Mouse (Mus musculus) heart, postnatal 0 days (tissue): Measurements from ENCODE around the gene Fyttd1. TPM values are rescaled to one million over a fixed set of nuclear protein-coding genes. Genes with fewer than 3 reads are reported as not detected.
A peak's percentile ranks its signal among the peaks of the same experiment; 100 is the strongest.

Source experiments
- ATAC-seq: fragments of 200-750 bp; cut with Nextera tagmentation; 2 replicates; pipeline ENCODE4 v1.8.0; 2017; ENCODE audit warnings: low read depth, moderate number of reproducible peaks, moderate library complexity; ENCODE audit not compliant: insufficient read depth
- DNase-seq: peaks from one replicate; pipeline ENCODE4 v3.0.0-alpha.2; 2016; ENCODE audit warnings: low spot score
- H3K27ac ChIP-seq: fragments of 300-500 bp; sonication (generic); 2 replicates; pipeline ENCODE4 v1.5.1; 2014; ENCODE audit warnings: low read depth, mild to moderate bottlenecking
- H3K27me3 ChIP-seq: fragments of 300-500 bp; sonication (generic); 2 replicates; pipeline ENCODE4 v1.6.1; 2014; ENCODE audit warnings: low read length, mixed read lengths; ENCODE audit not compliant: control insufficient read depth, insufficient read depth
- H3K36me3 ChIP-seq: fragments of 300-500 bp; sonication (generic); replicated peaks from 2 replicates; pipeline ENCODE4 v1.6.1; 2014; ENCODE audit warnings: low read length, mixed read lengths; ENCODE audit not compliant: control insufficient read depth, insufficient read depth
- H3K4me1 ChIP-seq: fragments of 300-500 bp; sonication (generic); 2 replicates; pipeline ENCODE4 v1.6.1; 2014; ENCODE audit warnings: antibody characterized with exemption; ENCODE audit not compliant: control insufficient read depth, insufficient read depth
- H3K4me2 ChIP-seq: fragments of 300-500 bp; sonication (generic); 2 replicates; pipeline ENCODE4 v1.6.1; 2014; ENCODE audit warnings: low read depth, mild to moderate bottlenecking, low read length, moderate library complexity
- H3K4me3 ChIP-seq: fragments of 300-500 bp; sonication (generic); 2 replicates; pipeline ENCODE4 v1.5.1; 2014; ENCODE audit warnings: low read depth, low read length
- H3K9ac ChIP-seq: fragments of 300-500 bp; sonication (generic); replicated peaks from 2 replicates; pipeline ENCODE4 v1.6.1; 2014; ENCODE audit warnings: low read depth, low read length, mixed read lengths
- H3K9me3 ChIP-seq: fragments of 300-500 bp; sonication (generic); replicated peaks from 2 replicates; pipeline ENCODE4 v1.6.1; 2016; ENCODE audit warnings: low read length; ENCODE audit not compliant: control insufficient read depth
- CTCF ChIP-seq: IDR thresholded peaks from 2 replicates; pipeline ENCODE4 v1.5.1; 2016; ENCODE audit warnings: antibody characterized with exemption, control low read depth, low read depth
- EP300 ChIP-seq: IDR thresholded peaks from 2 replicates; pipeline ENCODE4 v1.6.1; 2016; ENCODE audit warnings: antibody characterized with exemption, low read depth
- WGBS: fragments of 180-500 bp; shearing (Covaris S2); extraction: QIAGEN DNeasy Blood & Tissue Kit; methylation state at CpG from one replicate; pipeline ENCODE4 v1.1.7; 2014; 5-methylcytosine and 5-hydroxymethylcytosine counted together
- polyA plus RNA-seq: library from polyadenylated mRNA; unstranded; fragments of >200 nt; fragmentation: Nextera tagmentation; extraction: Ambion mirVana; gene quantifications from 2 replicates; pipeline ENCODE4 v1.2.1, GENCODE M21; 2015
- total RNA-seq: library from RNA; depleted of rRNA; stranded (reverse); fragments of >200 nt; gene quantifications from 2 replicates; pipeline ENCODE4 v1.2.3, GENCODE M21; 2014; ENCODE audit warnings: low replicate concordance; rRNA removed

The Fyttd1 gene
- total RNA-seq, result 60.7 and 75.8 TPM in 2 replicates
- 118 and 120 TPM in 2 replicates for polyA plus RNA-seq

DNA sequence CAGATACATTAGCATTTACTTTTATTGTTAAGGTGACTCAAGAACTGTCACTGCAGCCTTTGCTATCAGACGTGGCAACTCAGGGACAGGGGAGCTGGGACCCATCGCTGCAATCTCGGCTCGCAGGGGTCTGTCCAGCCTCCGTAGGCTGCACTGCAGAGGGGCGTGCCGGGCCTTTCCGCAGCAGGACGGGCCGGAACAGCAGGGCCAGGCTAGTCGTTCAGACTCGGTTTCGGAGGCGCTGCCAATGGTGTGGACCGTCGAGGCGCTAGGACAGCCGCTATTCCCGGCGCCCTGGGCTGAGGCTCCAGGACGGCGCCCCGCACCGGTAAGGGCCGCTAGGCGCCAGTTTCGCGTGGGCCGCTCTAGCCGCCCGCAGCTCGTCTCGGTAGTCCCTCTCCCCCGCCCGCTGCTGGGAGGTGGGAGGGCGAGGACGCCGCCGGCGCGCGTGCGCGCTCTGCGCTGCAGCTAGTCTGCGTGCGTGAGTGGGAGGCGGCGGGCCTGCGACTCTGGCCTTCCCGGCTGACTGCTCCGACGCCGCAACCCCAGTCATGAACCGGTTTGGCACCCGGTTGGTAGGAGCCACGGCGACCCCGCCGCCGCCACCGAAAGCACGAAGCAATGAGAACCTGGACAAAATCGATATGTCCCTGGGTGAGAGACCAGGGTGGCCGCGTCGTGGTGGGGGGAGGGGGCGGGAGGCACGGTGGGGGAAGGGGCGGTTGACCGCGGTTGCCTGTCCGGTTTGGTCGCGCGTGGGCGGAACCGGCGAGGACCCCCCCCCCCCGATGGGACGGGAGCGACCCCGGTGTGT, at the start of gene Fyttd1, which contains the start of gene Rubcn:
Gene Fyttd1, plus strand, starts transcription at position 158 of the 814 bp plus-strand sequence.
Gene Rubcn, minus strand, starts transcription at position 424 of the 814 bp plus-strand sequence.
- peak within 1 kb of the TSS; percentile 91 for H3K4me2 ChIP-seq
- H3K36me3 ChIP-seq, result no peaks in the 10 kb centered on the region
- H3K27me3 ChIP-seq, result no peaks in the 10 kb centered on the region
- peak; percentile 98 for ATAC-seq
- TF ChIP-seq EP300, result peak; percentile 69; the same call in 1 of the 2 replicates
- TF ChIP-seq CTCF, result peak; percentile 51
- DNase-seq, result peak; percentile 93
- H3K4me3 ChIP-seq, result peak within 1 kb of the TSS; percentile 98
- peaks cover 22% of the 10 kb centered on the region for H3K4me1 ChIP-seq
- no peaks in the 10 kb centered on the region for H3K9me3 ChIP-seq
- H3K27ac ChIP-seq, result peak within 1 kb of the TSS; percentile 97
- H3K9ac ChIP-seq, result peak within 1 kb of the TSS; percentile 96
- WGBS, result under 1% methylated on average over 77 of the region's 83 CpGs

- H3K4me3 ChIP-seq, result no peak overlapping the region
- no peak for TF ChIP-seq EP300
- no peak overlapping the region for H3K27ac ChIP-seq
- H3K9me3 ChIP-seq, result no peaks in the 10 kb centered on the region
- ATAC-seq (no peak), DNase-seq (no peak)
- no peaks in the 10 kb centered on the region for H3K4me1 ChIP-seq
- no peaks in the 10 kb centered on the region for H3K27me3 ChIP-seq
- peaks cover 88% of the 10 kb centered on the region for H3K36me3 ChIP-seq
- H3K9ac ChIP-seq, result no peak overlapping the region
- H3K4me2 ChIP-seq, result no peak overlapping the region
- 80% methylated on average over 11 of the region's 11 CpGs for WGBS
These were observed 48.2 kb upstream of the Fyttd1 start for GRCm38 (mm10) chr16:32829104-32829503.

DNA sequence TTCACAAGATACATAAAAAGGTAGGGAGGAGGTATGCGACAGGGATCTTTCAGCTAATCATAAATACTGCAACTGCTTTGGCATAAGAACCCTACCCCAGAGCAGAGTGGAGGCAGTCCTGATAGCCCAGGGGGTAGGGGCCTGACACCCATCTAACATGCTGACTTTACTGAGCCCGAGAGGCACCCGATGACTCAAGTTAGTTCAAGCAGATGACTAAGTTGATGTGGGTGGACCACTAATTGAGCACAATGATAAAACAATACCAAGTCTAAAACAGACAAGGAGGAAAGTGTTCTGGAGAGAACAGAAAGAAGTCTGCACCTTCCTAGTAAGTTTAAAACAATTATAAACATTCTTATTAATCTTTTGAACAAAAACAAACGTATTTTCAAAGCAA, 45.8 kb upstream of the Fyttd1 start:
- DNase-seq, result no peak
- Histone ChIP-seq H3K9ac (no peak overlapping the region), H3K4me2 (no peak overlapping the region), H3K36me3 (peaks cover 87% of the 10 kb centered on the region), H3K27ac (no peak overlapping the region), H3K27me3 (no peaks in the 10 kb centered on the region), H3K9me3 (no peaks in the 10 kb centered on the region), H3K4me3 (no peak overlapping the region), H3K4me1 (no peaks in the 10 kb centered on the region)
- 80% methylated on average over 4 of the region's 4 CpGs for WGBS
- no peak for ATAC-seq
- TF ChIP-seq EP300, result no peak
- TF ChIP-seq CTCF, result no peak

GRCm38 (mm10) chr16:32847103-32847502, 30.2 kb upstream of the Fyttd1 start:
- H3K9ac ChIP-seq, result no peak overlapping the region
- no peak for DNase-seq
- H3K36me3 ChIP-seq, result peaks cover 79% of the 10 kb centered on the region
- WGBS, result 93% methylated on average over 11 of the region's 11 CpGs
- TF ChIP-seq CTCF (no peak), EP300 (no peak)
- no peaks in the 10 kb centered on the region for H3K27me3 ChIP-seq
- no peak overlapping the region for H3K4me3 ChIP-seq
- no peak overlapping the region for H3K27ac ChIP-seq
- no peaks in the 10 kb centered on the region for H3K4me1 ChIP-seq
- ATAC-seq, result no peak
- no peaks in the 10 kb centered on the region for H3K9me3 ChIP-seq
- H3K4me2 ChIP-seq, result no peak overlapping the region

DNA sequence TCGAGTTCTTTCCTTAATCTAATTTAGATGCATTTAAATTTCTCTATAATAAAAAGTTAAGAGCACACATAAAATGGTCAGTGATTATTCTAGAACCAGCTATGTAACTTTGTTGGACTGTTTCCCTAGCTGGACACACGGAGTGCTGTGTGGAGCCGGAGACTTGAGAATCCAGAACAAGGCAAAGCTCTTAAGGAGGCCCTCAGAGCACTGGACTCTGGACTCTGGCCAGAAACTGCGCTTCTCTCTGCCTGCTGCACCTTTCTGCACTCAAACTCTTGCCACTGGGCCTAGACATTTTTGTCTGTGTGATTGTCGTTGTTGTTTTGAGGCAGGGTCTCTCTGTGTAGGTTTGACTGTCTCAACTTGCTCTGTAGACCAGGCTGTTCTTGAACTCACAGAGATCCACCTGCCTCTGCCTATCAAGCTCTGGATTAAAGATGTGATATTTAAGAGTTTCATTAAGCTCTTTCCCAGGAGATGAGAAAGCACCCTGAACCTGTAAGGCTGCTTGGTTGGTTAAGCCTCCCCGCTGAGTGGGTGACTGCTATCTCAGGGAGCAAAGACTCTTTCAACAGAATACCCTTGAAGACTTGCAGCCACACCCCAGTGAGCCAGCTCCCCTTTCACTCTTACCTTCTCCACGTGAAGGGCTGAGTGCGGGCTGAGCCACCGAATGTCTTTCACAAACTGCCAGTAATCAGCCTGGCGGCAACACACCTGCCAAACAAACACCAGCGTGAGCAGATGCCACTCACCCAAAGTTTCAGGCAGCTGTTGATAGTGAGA, 28.1 kb upstream of the Fyttd1 start:
- H3K9me3 ChIP-seq, result no peaks in the 10 kb centered on the region
- ATAC-seq, result no peak
- H3K36me3 ChIP-seq, result peaks cover 58% of the 10 kb centered on the region
- no peaks in the 10 kb centered on the region for H3K27me3 ChIP-seq
- H3K9ac ChIP-seq, result no peak overlapping the region
- no peak for TF ChIP-seq EP300
- no peak for TF ChIP-seq CTCF
- peaks cover 11% of the 10 kb centered on the region for H3K4me1 ChIP-seq
- 78% methylated on average over 11 of the region's 11 CpGs for WGBS
- no peak overlapping the region for H3K27ac ChIP-seq
- no peak for DNase-seq
- no peak overlapping the region for H3K4me3 ChIP-seq
- H3K4me2 ChIP-seq, result no peak overlapping the region
